Mouse (Mus musculus) intestine, embryonic 16.5 days (tissue): ENCODE data around the gene Masp1. TPM values are rescaled to one million over a fixed set of nuclear protein-coding genes. Genes with fewer than 3 reads are reported as not detected.

Experiments used
- ATAC-seq: fragments of 200-750 bp; cut with Nextera tagmentation; 2 replicates; pipeline ENCODE4 v1.8.0; 2017; ENCODE audit warnings: moderate TSS enrichment, moderate library complexity
- H3K27ac ChIP-seq: fragments of 300-500 bp; sonication (generic); 2 replicates; pipeline ENCODE4 v1.5.1; 2014; ENCODE audit warnings: mild to moderate bottlenecking, low read length
- H3K27me3 ChIP-seq: fragments of 300-500 bp; sonication (generic); replicated peaks from 2 replicates; pipeline ENCODE4 v1.6.1; 2014; ENCODE audit warnings: low read length, control low read depth, mixed read lengths; ENCODE audit not compliant: control insufficient read depth, insufficient read depth
- H3K36me3 ChIP-seq: fragments of 300-500 bp; sonication (generic); 2 replicates; pipeline ENCODE4 v1.6.1; 2014; ENCODE audit warnings: low read length, control low read depth; ENCODE audit not compliant: control insufficient read depth, insufficient read depth
- H3K4me1 ChIP-seq: fragments of 300-500 bp; sonication (generic); 2 replicates; pipeline ENCODE4 v1.6.1; 2014; ENCODE audit warnings: low read length, control low read depth, mixed read lengths; ENCODE audit not compliant: control insufficient read depth, insufficient read depth
- H3K4me2 ChIP-seq: fragments of 300-500 bp; sonication (generic); 2 replicates; pipeline ENCODE4 v1.6.1; 2014; ENCODE audit warnings: low read depth, low read length, control low read depth
- H3K4me3 ChIP-seq: fragments of 300-500 bp; sonication (generic); 2 replicates; pipeline ENCODE4 v1.5.1; 2014; ENCODE audit warnings: mild to moderate bottlenecking, low read length
- H3K9ac ChIP-seq: fragments of 300-500 bp; sonication (generic); 2 replicates; pipeline ENCODE4 v1.6.1; 2014; ENCODE audit warnings: low read depth, low read length
- H3K9me3 ChIP-seq: fragments of 300-500 bp; sonication (generic); 2 replicates; pipeline ENCODE4 v1.6.1; 2016; ENCODE audit warnings: low read length, control low read depth; ENCODE audit not compliant: control insufficient read depth
- WGBS: fragments of 180-500 bp; shearing (Covaris S2); extraction: QIAGEN DNeasy Blood & Tissue Kit; methylation state at CpG from one replicate; pipeline ENCODE4 v1.1.7; 2014; 5-methylcytosine and 5-hydroxymethylcytosine counted together
- polyA plus RNA-seq: library from polyadenylated mRNA; unstranded; fragments of >200 nt; fragmentation: Nextera tagmentation; extraction: Ambion mirVana; gene quantifications from 2 replicates; pipeline ENCODE4 v1.2.1, GENCODE M21; 2015

The Masp1 gene
- polyA plus RNA-seq, 1 experiment from 2014 or later: 4.3 TPM

DNA sequence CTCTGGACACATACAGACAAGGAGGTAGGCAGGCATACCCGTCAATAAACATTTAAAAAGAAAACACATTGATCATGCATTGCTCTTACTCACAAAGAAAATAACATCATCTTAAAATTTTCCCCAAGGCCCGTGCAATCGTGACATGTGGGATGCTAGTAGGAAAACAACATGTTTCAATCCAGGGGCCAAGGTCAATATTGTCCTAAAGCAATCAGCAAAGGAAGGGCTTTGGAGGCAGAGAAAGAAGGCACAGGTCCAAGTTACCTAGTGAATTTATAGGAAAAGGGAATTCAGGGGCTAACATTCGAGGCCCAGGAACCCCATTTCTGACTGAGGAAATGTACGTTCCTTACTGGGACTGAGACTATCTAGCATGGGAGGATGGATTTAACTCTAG lies 3.4 kb downstream of the Masp1 start:
- Histone ChIP-seq H3K27ac (no peak overlapping the region), H3K9me3 (no peaks in the 10 kb centered on the region), H3K4me2 (no peak overlapping the region), H3K4me1 (peaks cover 7% of the 10 kb centered on the region), H3K4me3 (no peak overlapping the region), H3K27me3 (no peaks in the 10 kb centered on the region), H3K36me3 (no peaks in the 10 kb centered on the region), H3K9ac (no peak overlapping the region)
- 85% methylated on average over 5 of the region's 5 CpGs for WGBS
- ATAC-seq: no peak

- H3K9ac ChIP-seq: no peak overlapping the region
- peaks cover 7% of the 10 kb centered on the region for H3K4me1 ChIP-seq
- WGBS: 62% methylated on average over 2 of the region's 2 CpGs
- no peaks in the 10 kb centered on the region for H3K27me3 ChIP-seq
- no peaks in the 10 kb centered on the region for H3K9me3 ChIP-seq
- ATAC-seq: no peak
- H3K36me3 ChIP-seq: no peaks in the 10 kb centered on the region
- H3K4me3 ChIP-seq: no peak overlapping the region
- no peak overlapping the region for H3K27ac ChIP-seq
- H3K4me2 ChIP-seq: no peak overlapping the region
Measured at GRCm38 (mm10) chr16:23516606-23517005, 4.0 kb downstream of the Masp1 start.

DNA sequence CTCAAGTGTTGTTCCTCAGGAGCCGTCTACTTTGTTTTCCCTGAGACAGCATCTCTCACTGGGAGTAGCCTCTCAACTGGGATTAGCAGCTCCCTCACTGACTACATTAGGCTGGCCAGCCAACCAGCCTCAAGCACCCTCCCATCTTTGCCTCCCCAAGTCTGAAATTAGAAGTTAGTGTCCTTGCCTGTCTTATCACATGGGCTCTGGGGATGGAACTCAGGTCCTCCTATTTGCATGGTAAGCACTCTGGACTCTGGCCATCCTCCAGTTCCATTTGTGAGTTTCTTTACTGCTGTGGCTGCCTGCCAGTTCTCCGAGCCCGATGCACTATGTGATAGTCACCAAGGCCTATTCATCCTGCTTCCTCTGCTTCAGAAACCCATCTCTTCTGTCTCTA lies 4.8 kb downstream of the Masp1 start:
- Histone ChIP-seq H3K36me3 (no peaks in the 10 kb centered on the region), H3K27me3 (no peaks in the 10 kb centered on the region), H3K27ac (no peak overlapping the region), H3K4me1 (peaks cover 7% of the 10 kb centered on the region), H3K9me3 (no peaks in the 10 kb centered on the region), H3K4me2 (no peak overlapping the region), H3K9ac (no peak overlapping the region), H3K4me3 (no peak overlapping the region)
- ATAC-seq: 0 out of 2 replicates have a peak, but pooled peaks have one; percentile 33
- WGBS: 38% methylated on average over 3 of the region's 3 CpGs

DNA sequence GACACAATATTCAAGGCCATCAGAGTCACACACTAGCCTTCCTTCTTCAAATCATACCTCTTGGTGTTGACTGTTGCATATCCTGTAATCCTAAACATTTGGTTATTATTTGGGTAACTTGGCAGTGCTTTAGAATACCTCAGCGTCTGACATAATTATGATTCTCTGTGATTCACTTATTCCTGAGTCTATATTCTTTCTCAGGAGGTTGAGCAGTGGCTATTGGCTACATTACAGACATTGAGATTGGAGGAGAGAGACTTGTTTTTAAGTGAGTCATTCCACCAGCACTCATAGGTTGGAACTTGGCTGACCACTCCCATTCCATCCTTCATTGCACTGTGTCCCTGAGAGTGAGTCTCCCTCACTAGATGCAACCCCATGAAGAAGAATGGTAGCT lies 7.2 kb downstream of the Masp1 start:
- Histone ChIP-seq H3K4me2 (no peak overlapping the region), H3K4me3 (no peak overlapping the region), H3K4me1 (no peaks in the 10 kb centered on the region; the same call in 1 of the 2 replicates), H3K9ac (no peak overlapping the region), H3K36me3 (no peaks in the 10 kb centered on the region), H3K27ac (no peak overlapping the region), H3K27me3 (no peaks in the 10 kb centered on the region), H3K9me3 (no peaks in the 10 kb centered on the region)
- ATAC-seq: no peak
- WGBS: 89% methylated on average over 1 of the region's 1 CpGs

GRCm38 (mm10) chr16:23511166-23511935 lies 9.3 kb downstream of the Masp1 start:
- H3K4me2 ChIP-seq: no peak overlapping the region
- WGBS: 71% methylated on average over 4 of the region's 4 CpGs
- no peak overlapping the region for H3K4me3 ChIP-seq
- H3K9ac ChIP-seq: no peak overlapping the region
- no peaks in the 10 kb centered on the region; the same call in 1 of the 2 replicates for H3K4me1 ChIP-seq
- H3K9me3 ChIP-seq: no peaks in the 10 kb centered on the region
- H3K36me3 ChIP-seq: no peaks in the 10 kb centered on the region
- no peaks in the 10 kb centered on the region for H3K27me3 ChIP-seq
- no peak overlapping the region for H3K27ac ChIP-seq
- ATAC-seq: peak; percentile 40; the same call in 1 of the 2 replicates

DNA sequence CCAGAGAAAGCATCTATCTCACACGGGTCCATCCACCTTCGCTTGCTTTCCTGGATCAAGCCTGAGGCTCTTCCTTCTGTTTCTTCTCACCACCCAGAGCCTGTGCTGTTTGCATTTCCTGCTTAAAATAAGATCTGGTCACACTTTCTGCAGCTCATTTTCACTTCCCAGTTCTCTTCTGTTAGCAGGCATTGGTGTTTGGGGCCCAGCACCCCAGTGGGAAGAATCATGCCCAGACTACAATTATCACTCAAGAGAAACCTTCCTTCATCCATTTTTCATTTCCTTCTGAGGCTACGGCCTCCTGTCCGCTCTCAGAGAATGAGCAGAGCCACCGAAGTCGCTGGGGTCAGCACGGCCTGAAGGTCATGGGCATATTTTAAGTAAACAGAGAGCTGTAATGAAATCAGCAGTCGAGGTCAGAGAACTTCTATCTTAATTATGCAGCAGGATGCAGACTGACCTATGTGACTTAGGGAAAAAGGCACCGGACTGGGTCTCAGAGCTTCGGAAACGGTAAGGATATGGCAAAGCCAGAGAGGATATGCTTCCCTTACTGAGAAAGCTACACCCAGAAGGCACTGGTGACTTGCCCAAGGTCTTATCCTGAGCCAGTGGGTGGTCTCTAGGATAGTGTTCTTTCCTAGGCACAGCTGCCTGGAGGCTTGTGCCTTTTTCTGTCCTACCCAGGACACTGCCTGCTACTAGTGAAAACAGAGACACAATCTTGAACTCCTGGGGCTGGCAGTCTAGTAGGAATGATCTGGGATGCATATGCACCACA lies 14.5 kb downstream of the Masp1 start:
- Histone ChIP-seq H3K4me1 (no peaks in the 10 kb centered on the region), H3K9me3 (no peaks in the 10 kb centered on the region), H3K9ac (no peak overlapping the region), H3K4me2 (no peak overlapping the region), H3K27me3 (no peaks in the 10 kb centered on the region), H3K4me3 (no peak overlapping the region), H3K27ac (no peak overlapping the region), H3K36me3 (no peaks in the 10 kb centered on the region)
- 39% methylated on average over 11 of the region's 11 CpGs for WGBS
- ATAC-seq: no peak

DNA sequence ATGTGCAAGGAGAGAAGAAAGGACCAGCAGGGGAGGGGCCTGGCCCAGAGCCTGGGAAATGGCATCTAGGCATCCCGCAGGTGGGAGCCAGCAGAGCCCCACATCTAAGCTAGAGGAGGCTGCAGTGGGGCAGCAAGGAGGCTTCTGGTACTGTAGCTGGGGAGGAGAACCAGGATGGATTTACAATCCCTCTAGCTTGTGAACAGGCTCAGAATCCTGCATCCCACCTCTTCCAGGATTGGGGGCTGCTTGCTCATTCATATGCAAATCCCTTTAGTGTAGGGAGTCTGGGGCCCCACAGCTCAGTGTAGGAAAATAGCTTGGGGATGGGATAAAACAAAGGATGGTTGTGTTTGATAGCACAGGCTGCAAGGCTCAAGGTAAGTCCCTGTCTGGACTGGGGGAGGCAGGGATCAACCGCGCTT lies 16.3 kb downstream of the Masp1 start:
- Histone ChIP-seq H3K36me3 (no peaks in the 10 kb centered on the region), H3K27me3 (no peaks in the 10 kb centered on the region), H3K4me1 (no peaks in the 10 kb centered on the region), H3K9me3 (no peaks in the 10 kb centered on the region), H3K4me3 (no peak overlapping the region), H3K9ac (no peak overlapping the region), H3K4me2 (no peak overlapping the region), H3K27ac (no peak overlapping the region)
- 75% methylated on average over 3 of the region's 3 CpGs for WGBS
- ATAC-seq: no peak

DNA sequence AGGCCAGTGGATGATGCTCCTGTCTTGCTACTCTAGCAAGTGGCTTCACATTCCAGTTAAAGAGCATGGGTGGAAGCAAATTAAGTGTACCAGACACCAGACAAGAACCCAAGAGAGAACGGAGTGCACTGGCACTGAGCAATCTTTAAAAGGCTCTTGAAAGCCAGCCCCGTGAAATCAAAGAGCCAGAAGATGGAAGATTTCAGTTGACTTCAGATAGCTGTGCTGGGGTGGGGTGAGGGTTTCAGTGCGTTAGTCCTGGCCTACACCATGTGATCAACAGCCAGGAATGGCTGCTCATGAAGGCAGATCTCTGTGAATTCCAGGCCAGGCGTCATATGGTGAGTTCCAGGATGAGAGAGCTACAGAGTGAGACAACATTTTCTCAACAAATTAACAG lies 17.3 kb downstream of the Masp1 start:
- H3K9ac ChIP-seq: no peak overlapping the region
- no peaks in the 10 kb centered on the region for H3K9me3 ChIP-seq
- no peak overlapping the region for H3K4me2 ChIP-seq
- ATAC-seq: no peak
- H3K4me1 ChIP-seq: peaks cover 9% of the 10 kb centered on the region; the same call in 1 of the 2 replicates
- WGBS: 77% methylated on average over 4 of the region's 4 CpGs
- H3K27ac ChIP-seq: no peak overlapping the region
- no peak overlapping the region for H3K4me3 ChIP-seq
- H3K27me3 ChIP-seq: no peaks in the 10 kb centered on the region
- H3K36me3 ChIP-seq: no peaks in the 10 kb centered on the region

- Histone ChIP-seq H3K4me3 (no peak overlapping the region), H3K4me1 (peaks cover 10% of the 10 kb centered on the region; the same call in 1 of the 2 replicates), H3K9me3 (no peaks in the 10 kb centered on the region), H3K4me2 (no peak overlapping the region), H3K27me3 (no peaks in the 10 kb centered on the region), H3K9ac (no peak overlapping the region), H3K27ac (no peak overlapping the region), H3K36me3 (no peaks in the 10 kb centered on the region)
- WGBS: 72% methylated on average over 3 of the region's 3 CpGs
- no peak for ATAC-seq
Measured at GRCm38 (mm10) chr16:23502478-23502877, 18.1 kb downstream of the Masp1 start.
